Mouse (Mus musculus) lung, embryonic 14.5 days (tissue): ENCODE measurements at regions not wholly inside any gene's neighbourhood (a gene's known extent, or its start where the extent isn't known, plus 50 kb on each side); places are given as distances from the start of the nearest gene placed in this dataset.

Experiments
- ATAC-seq: fragments of 200-750 bp; cut with Nextera tagmentation; 2 replicates; pipeline ENCODE4 v1.8.0; 2017; ENCODE audit warnings: mild to moderate bottlenecking, moderate TSS enrichment, moderate library complexity; ENCODE audit not compliant: insufficient read depth
- DNase-seq: peaks from one replicate; pipeline ENCODE4 v3.0.0-alpha.2; 2015
- H3K27ac ChIP-seq: fragments of 300-500 bp; sonication (generic); 2 replicates; pipeline ENCODE4 v1.5.1; 2014; ENCODE audit warnings: low read depth, mild to moderate bottlenecking, moderate library complexity
- H3K27me3 ChIP-seq: fragments of 300-500 bp; sonication (generic); 2 replicates; pipeline ENCODE4 v1.6.1; 2014; ENCODE audit warnings: low read length, control low read depth; ENCODE audit not compliant: insufficient read depth
- H3K36me3 ChIP-seq: fragments of 300-500 bp; sonication (generic); 2 replicates; pipeline ENCODE4 v1.6.1; 2014; ENCODE audit warnings: control low read depth; ENCODE audit not compliant: insufficient read depth
- H3K4me1 ChIP-seq: fragments of 300-500 bp; sonication (generic); 2 replicates; pipeline ENCODE4 v1.6.1; 2014; ENCODE audit warnings: antibody characterized with exemption, control low read depth; ENCODE audit not compliant: insufficient read depth
- H3K4me2 ChIP-seq: fragments of 300-500 bp; sonication (generic); 2 replicates; pipeline ENCODE4 v1.6.1; 2014; ENCODE audit warnings: mild to moderate bottlenecking
- H3K4me3 ChIP-seq: fragments of 300-500 bp; sonication (generic); 2 replicates; pipeline ENCODE4 v1.5.1; 2014; ENCODE audit warnings: low read depth, low read length
- H3K9ac ChIP-seq: fragments of 300-500 bp; sonication (generic); 2 replicates; pipeline ENCODE4 v1.6.1; 2014
- H3K9me3 ChIP-seq: fragments of 300-500 bp; sonication (generic); 2 replicates; pipeline ENCODE4 v1.6.1; 2016; ENCODE audit warnings: low read depth, low read length, control low read depth
- CTCF ChIP-seq: IDR thresholded peaks from 2 replicates; pipeline ENCODE4 v1.5.1; 2016; ENCODE audit warnings: antibody characterized with exemption, low read depth
- WGBS: fragments of 180-500 bp; shearing (Covaris S2); extraction: QIAGEN DNeasy Blood & Tissue Kit; methylation state at CpG from one replicate; pipeline ENCODE4 v1.1.7; 2014; 5-methylcytosine and 5-hydroxymethylcytosine counted together

DNA sequence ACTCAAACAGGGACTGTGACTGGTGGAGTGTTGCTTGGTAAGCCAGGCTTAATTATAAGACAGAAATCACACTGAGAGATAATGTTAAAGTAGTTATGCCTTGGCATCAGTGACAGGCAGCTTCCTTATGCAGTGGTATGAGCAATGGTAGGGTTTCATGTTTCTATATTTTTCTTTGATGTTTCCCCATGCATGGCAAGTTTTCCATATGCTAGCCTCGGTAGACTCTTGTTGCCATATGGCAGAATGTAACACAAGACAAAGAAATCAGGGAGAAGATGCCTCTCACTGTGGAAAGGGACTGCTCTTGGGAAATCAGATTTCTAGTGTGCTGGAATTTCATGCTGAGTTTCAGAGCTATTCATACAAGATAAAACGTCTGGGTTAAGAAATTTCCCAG lies 169.0 kb upstream of the Mettl25 start:
- Histone ChIP-seq H3K27ac (no peak overlapping the region), H3K9me3 (no peaks in the 10 kb centered on the region), H3K4me2 (no peak overlapping the region), H3K9ac (no peak overlapping the region), H3K4me3 (no peak overlapping the region), H3K36me3 (no peaks in the 10 kb centered on the region), H3K4me1 (no peaks in the 10 kb centered on the region), H3K27me3 (no peaks in the 10 kb centered on the region)
- DNase-seq (no peak), ATAC-seq (no peak)
- WGBS, result 37% methylated on average over 2 of the region's 2 CpGs
- TF ChIP-seq CTCF, result no peak

GRCm38 (mm10) chr10:106007331-106007730 lies 166.2 kb upstream of the Mettl25 start:
- WGBS, result 89% methylated on average over 4 of the region's 4 CpGs
- Histone ChIP-seq H3K27me3 (no peaks in the 10 kb centered on the region), H3K4me2 (no peak overlapping the region), H3K36me3 (no peaks in the 10 kb centered on the region), H3K9me3 (no peaks in the 10 kb centered on the region), H3K4me3 (no peak overlapping the region), H3K27ac (no peak overlapping the region), H3K4me1 (no peaks in the 10 kb centered on the region), H3K9ac (no peak overlapping the region)
- TF ChIP-seq CTCF, result no peak
- ATAC-seq, result no peak
- DNase-seq, result no peak

DNA sequence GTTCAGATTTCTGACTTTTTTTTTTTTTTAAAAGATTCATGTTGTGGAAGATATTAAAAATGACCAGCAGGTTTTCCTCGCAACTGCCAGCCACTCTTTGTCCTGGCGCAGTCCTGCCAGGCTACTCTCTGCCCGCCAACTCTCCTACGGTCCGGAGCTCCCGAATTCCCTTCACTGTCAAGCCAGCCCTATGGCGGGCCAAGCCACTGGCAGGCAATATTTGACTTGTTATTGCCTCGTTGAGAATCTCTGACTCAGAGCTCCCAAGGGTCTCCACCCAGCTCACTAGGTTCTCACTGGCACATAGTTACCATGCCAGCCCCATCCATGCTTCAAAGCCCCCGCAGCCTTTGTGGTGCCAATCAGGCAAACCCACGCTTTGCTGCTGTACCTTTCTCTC lies 165.7 kb upstream of the Mettl25 start:
- Histone ChIP-seq H3K27me3 (no peaks in the 10 kb centered on the region), H3K4me3 (no peak overlapping the region), H3K4me1 (no peaks in the 10 kb centered on the region), H3K27ac (no peak overlapping the region), H3K9me3 (no peaks in the 10 kb centered on the region), H3K4me2 (no peak overlapping the region), H3K36me3 (no peaks in the 10 kb centered on the region), H3K9ac (no peak overlapping the region)
- 90% methylated on average over 10 of the region's 10 CpGs for WGBS
- DNase-seq, result no peak
- ATAC-seq, result no peak
- no peak for TF ChIP-seq CTCF

GRCm38 (mm10) chr10:106006061-106006460 lies 164.9 kb upstream of the Mettl25 start:
- Histone ChIP-seq H3K27ac (no peak overlapping the region), H3K9ac (no peak overlapping the region), H3K4me3 (no peak overlapping the region), H3K4me2 (no peak overlapping the region), H3K36me3 (no peaks in the 10 kb centered on the region), H3K27me3 (no peaks in the 10 kb centered on the region), H3K4me1 (no peaks in the 10 kb centered on the region), H3K9me3 (no peaks in the 10 kb centered on the region)
- ATAC-seq (no peak), DNase-seq (no peak)
- TF ChIP-seq CTCF, result no peak

DNA sequence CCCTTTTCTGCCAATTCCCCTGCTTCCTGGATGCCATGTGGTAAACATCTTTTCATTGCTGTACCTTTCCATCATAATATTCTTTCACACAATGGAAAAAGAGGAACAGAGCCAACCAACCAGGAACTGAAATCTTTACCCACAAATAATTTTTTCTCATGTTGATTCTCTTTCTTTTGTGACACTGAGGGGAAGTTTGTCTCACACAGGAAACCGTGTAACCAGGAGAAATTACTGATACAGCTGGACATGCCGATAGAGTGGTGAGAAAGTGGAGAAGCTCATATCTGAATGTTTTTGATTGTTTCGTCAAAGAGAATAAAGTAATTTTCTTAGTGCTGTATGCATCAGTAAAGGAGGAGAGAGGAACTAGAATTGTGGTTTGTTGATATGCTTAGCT lies 116.3 kb upstream of the Mettl25 start:
- H3K4me1 ChIP-seq, result no peaks in the 10 kb centered on the region
- no peak overlapping the region for H3K9ac ChIP-seq
- 63% methylated on average over 3 of the region's 3 CpGs for WGBS
- H3K9me3 ChIP-seq, result no peaks in the 10 kb centered on the region
- no peak for ATAC-seq
- no peak for TF ChIP-seq CTCF
- H3K36me3 ChIP-seq, result no peaks in the 10 kb centered on the region
- no peak overlapping the region for H3K4me2 ChIP-seq
- H3K27me3 ChIP-seq, result no peaks in the 10 kb centered on the region
- no peak for DNase-seq
- H3K27ac ChIP-seq, result no peak overlapping the region
- no peak overlapping the region for H3K4me3 ChIP-seq

DNA sequence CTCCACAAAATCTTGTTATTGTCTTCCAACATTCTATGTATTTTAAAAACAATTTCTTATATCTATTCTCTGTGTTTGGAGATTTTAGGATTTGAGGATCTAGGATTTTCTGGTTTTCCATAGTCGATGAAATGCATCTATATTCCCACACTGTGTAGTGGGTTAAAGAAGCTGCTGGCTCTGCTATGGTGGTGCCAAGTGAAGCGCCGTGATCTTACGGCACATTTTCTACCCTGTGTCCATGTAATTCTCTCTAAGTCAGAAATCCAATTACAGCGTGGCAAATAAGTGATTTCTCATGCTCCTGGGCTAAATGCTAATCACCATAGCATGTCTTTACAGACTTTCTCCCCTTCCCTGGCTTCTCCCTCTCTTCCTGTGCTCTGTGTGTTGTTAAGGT lies 92.1 kb upstream of the Mettl25 start:
- H3K4me1 ChIP-seq, result no peaks in the 10 kb centered on the region
- no peak for DNase-seq
- H3K4me3 ChIP-seq, result no peak overlapping the region
- WGBS, result 86% methylated on average over 5 of the region's 5 CpGs
- H3K27ac ChIP-seq, result no peak overlapping the region
- no peak for ATAC-seq
- no peaks in the 10 kb centered on the region for H3K9me3 ChIP-seq
- no peaks in the 10 kb centered on the region for H3K36me3 ChIP-seq
- no peak overlapping the region for H3K9ac ChIP-seq
- no peaks in the 10 kb centered on the region for H3K27me3 ChIP-seq
- no peak overlapping the region for H3K4me2 ChIP-seq
- no peak for TF ChIP-seq CTCF

DNA sequence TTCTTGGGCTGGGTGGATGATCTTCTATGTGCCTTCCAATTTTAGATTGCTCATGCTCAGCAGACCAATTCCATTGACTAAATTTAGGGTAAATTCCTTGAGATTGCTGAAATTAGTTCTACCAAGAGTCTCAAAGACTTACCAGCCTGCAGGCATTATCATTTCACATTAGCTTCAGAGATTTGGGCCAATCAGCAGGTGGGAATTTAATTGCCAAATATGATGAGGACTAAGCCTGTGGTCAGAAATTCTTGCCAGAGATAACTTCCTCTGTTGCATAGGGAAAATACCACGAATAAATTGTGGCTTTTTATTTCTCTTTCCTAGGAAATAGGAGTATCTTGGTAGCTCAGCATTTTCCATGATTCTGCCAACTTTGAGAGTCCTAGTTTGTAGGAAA lies 91.6 kb upstream of the Mettl25 start:
- Histone ChIP-seq H3K36me3 (no peaks in the 10 kb centered on the region), H3K4me2 (no peak overlapping the region), H3K9ac (no peak overlapping the region), H3K27ac (no peak overlapping the region), H3K4me1 (no peaks in the 10 kb centered on the region), H3K27me3 (no peaks in the 10 kb centered on the region), H3K9me3 (no peaks in the 10 kb centered on the region), H3K4me3 (no peak overlapping the region)
- no peak for DNase-seq
- ATAC-seq, result no peak
- no peak for TF ChIP-seq CTCF
- WGBS, result 24% methylated on average over 1 of the region's 1 CpGs

DNA sequence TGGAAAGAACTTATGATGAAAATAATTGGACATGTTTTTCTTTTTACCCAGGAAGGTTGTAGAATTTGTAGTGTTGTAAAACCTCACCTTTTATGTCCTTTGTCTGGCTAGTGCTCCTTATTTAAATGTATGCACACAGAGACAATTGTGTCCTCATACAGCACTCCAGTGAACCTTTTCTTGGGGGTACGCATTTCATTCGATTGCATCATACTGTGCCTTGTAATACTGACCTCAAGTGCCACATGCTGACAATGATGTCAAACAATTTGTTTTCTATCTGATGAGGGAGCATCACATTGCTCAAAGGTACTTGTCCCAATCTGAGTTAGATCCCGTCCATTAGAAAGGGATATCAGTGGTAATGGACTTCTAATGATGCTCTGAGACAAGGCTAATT lies 86.4 kb upstream of the Mettl25 start:
- 68% methylated on average over 3 of the region's 3 CpGs for WGBS
- no peak for TF ChIP-seq CTCF
- Histone ChIP-seq H3K4me2 (no peak overlapping the region), H3K27ac (no peak overlapping the region), H3K9me3 (no peaks in the 10 kb centered on the region), H3K27me3 (no peaks in the 10 kb centered on the region), H3K36me3 (no peaks in the 10 kb centered on the region), H3K9ac (no peak overlapping the region), H3K4me3 (no peak overlapping the region), H3K4me1 (no peaks in the 10 kb centered on the region)
- no peak for DNase-seq
- ATAC-seq, result no peak
